Mouse (Mus musculus) thymus, adult 2 months (tissue): Measurements from ENCODE around the gene Il12b. TPM values are rescaled to one million over a fixed set of nuclear protein-coding genes. Genes with fewer than 3 reads are reported as not detected.

ENCODE experiments used
- DNase-seq: peaks from one replicate; pipeline ENCODE4 v3.0.0; 2021
- H3K27ac ChIP-seq: fragments of 200-500 bp; 2 replicates; pipeline ENCODE4 v1.5.1; 2012; ENCODE audit warnings: low read length, control low read depth; ENCODE audit not compliant: control insufficient read depth, insufficient read depth
- H3K27me3 ChIP-seq: fragments of 200-500 bp; 2 replicates; pipeline ENCODE4 v1.6.1; 2012; ENCODE audit warnings: mild to moderate bottlenecking, low read length, moderate library complexity, mixed read lengths; ENCODE audit not compliant: control insufficient read depth, insufficient read depth
- H3K36me3 ChIP-seq: fragments of 200-500 bp; 2 replicates; pipeline ENCODE4 v1.6.1; 2012; ENCODE audit warnings: mild to moderate bottlenecking, low read length, moderate library complexity; ENCODE audit not compliant: control insufficient read depth, insufficient read depth
- H3K4me1 ChIP-seq: fragments of 200-500 bp; replicated peaks from 2 replicates; pipeline ENCODE4 v1.6.1; 2012; ENCODE audit warnings: low read length; ENCODE audit not compliant: control insufficient read depth, insufficient read depth
- H3K4me3 ChIP-seq: fragments of 200-500 bp; 2 replicates; pipeline ENCODE4 v1.5.1; 2012; ENCODE audit warnings: mild to moderate bottlenecking, low read length, control low read depth, moderate library complexity; ENCODE audit not compliant: control insufficient read depth, insufficient read depth
- CTCF ChIP-seq: fragments of 200-500 bp; IDR thresholded peaks from 2 replicates; pipeline ENCODE4 v1.5.1; 2012; ENCODE audit warnings: mild to moderate bottlenecking, control low read depth, low read length, moderate library complexity, borderline replicate concordance; ENCODE audit not compliant: control insufficient read depth, poor library complexity, insufficient read depth; ENCODE audit errors: extremely low read depth
- POLR2A ChIP-seq: fragments of 200-500 bp; IDR thresholded peaks from 2 replicates; pipeline ENCODE4 v1.6.1; 2012; ENCODE audit warnings: mild to moderate bottlenecking, low read length, control low read depth, moderate library complexity; ENCODE audit not compliant: control insufficient read depth, poor library complexity, insufficient read depth; ENCODE audit errors: extremely low read depth
- WGBS: fragments of 180-500 bp; shearing (Covaris S2); methylation state at CpG from one replicate; pipeline ENCODE4 v1.1.7; 2018; 5-methylcytosine and 5-hydroxymethylcytosine counted together
- polyA plus RNA-seq: library from polyadenylated mRNA; depleted of rRNA; stranded (reverse); fragments of >200 nt; gene quantifications from 2 replicates; pipeline ENCODE4 v1.2.3, GENCODE M21; 2012

Gene Il12b
- polyA plus RNA-seq, 1 experiment, result 4.5 TPM

DNA sequence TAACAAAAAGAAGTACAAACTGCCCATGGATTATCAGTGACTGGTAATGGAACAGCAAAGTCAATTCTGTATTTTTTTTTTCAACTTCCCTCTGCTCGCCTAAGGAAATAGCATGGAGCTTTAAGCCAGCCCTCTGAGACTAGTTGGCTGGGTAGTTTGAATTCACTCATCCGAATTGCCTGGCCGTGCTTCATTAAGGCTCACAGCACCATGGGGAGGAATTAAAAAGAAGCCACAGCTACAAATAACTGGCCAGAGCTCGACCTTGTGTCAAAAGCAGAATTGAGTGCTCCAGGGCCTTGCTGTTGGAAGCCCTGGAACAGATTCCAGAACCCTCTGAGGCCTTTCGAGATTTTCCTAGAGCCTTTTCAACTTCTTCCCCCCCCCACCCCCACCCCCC, 8.8 kb downstream of the Il12b start:
- TF ChIP-seq CTCF, result no peak
- no peak for TF ChIP-seq POLR2A
- 76% methylated on average over 5 of the region's 5 CpGs for WGBS
- DNase-seq, result no peak
- H3K4me1 ChIP-seq, result no peaks in the 10 kb centered on the region
- no peak overlapping the region for H3K4me3 ChIP-seq
- H3K36me3 ChIP-seq, result no peaks in the 10 kb centered on the region
- H3K27ac ChIP-seq, result no peak overlapping the region
- H3K27me3 ChIP-seq, result no peaks in the 10 kb centered on the region

DNA sequence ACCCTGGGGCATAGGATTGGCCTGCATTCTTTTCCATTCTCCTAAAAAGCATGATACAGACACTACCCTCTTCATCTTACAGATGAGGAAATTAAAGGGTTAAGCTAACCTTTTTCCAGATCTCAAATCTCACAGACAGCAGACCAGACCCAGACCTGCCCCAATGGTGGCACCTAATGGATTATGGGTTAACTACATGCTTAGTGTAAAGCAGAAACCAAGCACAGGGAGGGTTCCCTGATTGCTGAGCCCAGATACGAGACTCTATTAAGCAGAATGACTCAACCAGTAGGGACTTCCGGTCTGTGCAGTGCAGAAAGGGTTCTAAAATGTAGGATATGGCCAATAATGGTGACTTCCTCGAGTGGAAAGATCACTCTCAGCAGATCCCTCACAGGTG, 10.6 kb downstream of the Il12b start:
- DNase-seq, result no peak
- Histone ChIP-seq H3K36me3 (no peaks in the 10 kb centered on the region), H3K4me1 (no peaks in the 10 kb centered on the region), H3K27me3 (no peaks in the 10 kb centered on the region), H3K4me3 (no peak overlapping the region), H3K27ac (no peak overlapping the region)
- 31% methylated on average over 3 of the region's 3 CpGs for WGBS
- TF ChIP-seq CTCF (no peak), POLR2A (no peak)

DNA sequence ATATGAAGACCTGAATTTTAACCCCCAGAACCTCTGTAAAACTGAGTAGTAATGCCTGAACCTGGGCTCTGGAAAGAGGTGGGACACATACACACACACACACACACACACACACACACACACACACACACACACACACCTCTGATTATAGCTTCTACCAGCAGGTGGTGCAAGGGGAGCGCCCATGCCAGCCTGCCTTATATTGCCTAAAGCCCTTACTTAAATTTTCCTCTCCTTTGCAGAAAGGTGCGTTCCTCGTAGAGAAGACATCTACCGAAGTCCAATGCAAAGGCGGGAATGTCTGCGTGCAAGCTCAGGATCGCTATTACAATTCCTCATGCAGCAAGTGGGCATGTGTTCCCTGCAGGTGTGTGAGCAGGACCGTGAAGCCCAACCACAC, 12.4 kb downstream of the Il12b start:
- Histone ChIP-seq H3K4me3 (no peak overlapping the region), H3K27me3 (no peaks in the 10 kb centered on the region), H3K27ac (no peak overlapping the region), H3K4me1 (no peaks in the 10 kb centered on the region), H3K36me3 (no peaks in the 10 kb centered on the region)
- TF ChIP-seq POLR2A (no peak), CTCF (no peak)
- peak; percentile 51 for DNase-seq
- WGBS, result 79% methylated on average over 8 of the region's 8 CpGs

DNA sequence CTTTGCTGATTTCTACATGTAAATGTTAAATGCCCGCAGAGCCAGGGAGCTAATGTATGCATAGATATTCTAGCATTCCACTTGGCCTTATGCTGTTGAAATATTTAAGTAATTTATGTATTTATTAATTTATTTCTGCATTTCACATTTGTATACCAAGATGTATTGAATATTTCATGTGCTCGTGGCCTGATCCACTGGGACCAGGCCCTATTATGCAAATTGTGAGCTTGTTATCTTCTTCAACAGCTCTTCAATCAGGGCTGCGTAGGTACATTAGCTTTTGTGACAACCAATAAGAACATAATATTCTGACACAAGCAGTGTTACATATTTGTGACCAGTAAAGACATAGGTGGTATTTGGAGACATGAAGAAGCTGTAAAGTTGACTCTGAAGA, 13.5 kb downstream of the Il12b start:
- no peaks in the 10 kb centered on the region for H3K36me3 ChIP-seq
- no peak for DNase-seq
- H3K27me3 ChIP-seq, result no peaks in the 10 kb centered on the region; the same call in 1 of the 2 replicates
- TF ChIP-seq CTCF, result no peak
- no peak for TF ChIP-seq POLR2A
- 94% methylated on average over 3 of the region's 3 CpGs for WGBS
- no peak overlapping the region for H3K4me3 ChIP-seq
- no peaks in the 10 kb centered on the region for H3K4me1 ChIP-seq
- H3K27ac ChIP-seq, result no peak overlapping the region

DNA sequence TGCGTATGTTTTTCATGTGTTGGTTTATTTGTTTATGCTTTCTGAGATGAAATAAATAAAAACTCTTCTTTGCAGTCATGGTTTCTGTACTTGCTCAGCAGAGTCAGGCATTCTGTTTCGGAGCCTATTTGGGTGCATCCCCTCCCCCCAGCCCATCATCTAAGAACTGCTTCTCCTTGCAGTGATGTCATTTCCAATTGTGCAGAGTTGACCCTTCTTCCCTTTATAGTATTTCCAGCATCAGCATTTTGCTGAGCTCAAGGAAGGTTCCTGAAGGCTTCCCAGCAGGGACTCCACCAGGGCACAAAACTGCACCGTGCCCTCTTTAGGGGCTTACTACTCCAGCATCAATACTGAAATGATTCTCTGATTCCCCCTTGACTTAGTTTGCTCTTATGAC, 14.7 kb downstream of the Il12b start:
- H3K4me3 ChIP-seq, result no peak overlapping the region
- TF ChIP-seq POLR2A, result no peak
- TF ChIP-seq CTCF, result no peak
- H3K27me3 ChIP-seq, result no peaks in the 10 kb centered on the region; the same call in 1 of the 2 replicates
- H3K27ac ChIP-seq, result no peak overlapping the region
- WGBS, result 95% methylated on average over 3 of the region's 3 CpGs
- H3K36me3 ChIP-seq, result no peaks in the 10 kb centered on the region
- H3K4me1 ChIP-seq, result no peaks in the 10 kb centered on the region
- no peak for DNase-seq

DNA sequence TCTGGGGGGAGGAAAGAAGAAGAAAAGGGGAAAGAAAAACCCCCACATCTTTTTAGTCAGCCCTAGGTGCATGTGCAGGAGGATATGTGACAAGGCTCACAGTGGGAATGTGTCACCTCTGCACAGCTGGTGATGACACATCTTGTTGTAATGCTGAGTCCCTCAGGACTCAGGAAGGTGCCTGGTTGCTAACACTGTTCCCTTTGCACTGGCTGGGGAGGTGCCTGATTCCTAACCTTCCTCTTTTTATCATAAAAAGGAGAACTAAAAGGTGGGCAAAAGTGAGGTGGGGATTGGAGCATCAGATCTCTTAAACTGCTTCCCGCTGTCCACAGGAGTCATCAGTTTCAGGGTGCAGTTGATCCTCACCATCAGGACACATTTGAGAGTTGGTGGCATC, 17.5 kb downstream of the Il12b start:
- TF ChIP-seq CTCF (no peak), POLR2A (no peak)
- no peaks in the 10 kb centered on the region for H3K36me3 ChIP-seq
- no peak overlapping the region for H3K4me3 ChIP-seq
- H3K27ac ChIP-seq, result no peak overlapping the region
- DNase-seq, result no peak
- WGBS, result 52% methylated on average over 1 of the region's 1 CpGs
- no peaks in the 10 kb centered on the region; the same call in 1 of the 2 replicates for H3K27me3 ChIP-seq
- no peaks in the 10 kb centered on the region for H3K4me1 ChIP-seq
